Mouse (Mus musculus) testis, adult 2 months (tissue): ENCODE results near the gene Atp4b. TPM values are rescaled to one million over a fixed set of nuclear protein-coding genes. Genes with fewer than 3 reads are reported as not detected.

Experiments
- H3K27ac ChIP-seq: fragments of 200-500 bp; 2 replicates; pipeline ENCODE4 v1.5.1; 2012; ENCODE audit warnings: low read depth, low read length; ENCODE audit not compliant: control insufficient read depth, insufficient read depth
- H3K27me3 ChIP-seq: fragments of 200-500 bp; 2 replicates; pipeline ENCODE4 v1.6.1; 2012; ENCODE audit warnings: mild to moderate bottlenecking, low read length, moderate library complexity; ENCODE audit not compliant: control insufficient read depth, insufficient read depth
- H3K36me3 ChIP-seq: fragments of 200-500 bp; 2 replicates; pipeline ENCODE4 v1.6.1; 2012; ENCODE audit warnings: mild to moderate bottlenecking, low read length; ENCODE audit not compliant: control insufficient read depth, insufficient read depth
- H3K4me1 ChIP-seq: fragments of 200-500 bp; 2 replicates; pipeline ENCODE4 v1.6.1; 2012; ENCODE audit warnings: low read length; ENCODE audit not compliant: control insufficient read depth, insufficient read depth
- H3K4me3 ChIP-seq: fragments of 200-500 bp; 2 replicates; pipeline ENCODE4 v1.5.1; 2012; ENCODE audit warnings: low read depth, mild to moderate bottlenecking, low read length, moderate library complexity, mixed read lengths; ENCODE audit not compliant: control insufficient read depth
- CTCF ChIP-seq: fragments of 200-500 bp; IDR thresholded peaks from 2 replicates; pipeline ENCODE4 v1.5.1; 2012; ENCODE audit warnings: low read depth, mild to moderate bottlenecking, inconsistent platforms, low read length, moderate library complexity; ENCODE audit not compliant: control insufficient read depth, insufficient read depth, insufficient replicate concordance
- POLR2A ChIP-seq: fragments of 200-500 bp; IDR thresholded peaks from 2 replicates; pipeline ENCODE4 v1.6.1; 2012; ENCODE audit warnings: low read depth, mild to moderate bottlenecking, inconsistent platforms, low read length, moderate library complexity; ENCODE audit not compliant: control insufficient read depth
- polyA plus RNA-seq: library from polyadenylated mRNA; depleted of rRNA; stranded (reverse); fragments of >200 nt; gene quantifications from 2 replicates; pipeline ENCODE4 v1.2.3, GENCODE M21; 2012

Gene Atp4b
- polyA plus RNA-seq, 1 experiment = 0.10 TPM

- no peak for TF ChIP-seq CTCF
- TF ChIP-seq POLR2A = no peak
- Histone ChIP-seq H3K4me1 (no peaks in the 10 kb centered on the region), H3K36me3 (no peaks in the 10 kb centered on the region), H3K27me3 (no peaks in the 10 kb centered on the region), H3K4me3 (no peak overlapping the region), H3K27ac (no peak overlapping the region)
Observed at GRCm38 (mm10) chr8:13382999-13383398, 13.6 kb downstream of the Atp4b start.

DNA sequence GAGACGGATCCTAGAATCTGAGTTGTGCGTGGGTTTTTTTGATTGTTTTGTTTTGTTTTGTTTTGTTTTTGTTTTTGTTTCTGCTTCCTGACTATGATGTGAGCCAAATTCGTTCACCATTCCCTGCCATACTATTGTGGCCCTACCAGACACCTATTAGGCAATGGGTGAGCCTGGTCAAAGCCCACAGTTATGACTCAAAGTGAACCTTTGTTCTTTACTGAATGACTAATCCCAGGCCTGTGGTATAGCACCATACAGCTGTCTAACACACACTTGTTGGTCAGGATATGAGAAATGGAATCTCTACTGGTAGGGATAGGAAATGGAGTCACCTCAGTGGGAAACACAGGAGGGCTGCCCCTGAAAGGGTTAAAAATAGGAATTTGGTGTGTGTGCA lies 14.1 kb downstream of the Atp4b start:
- no peak overlapping the region for H3K4me3 ChIP-seq
- no peaks in the 10 kb centered on the region for H3K4me1 ChIP-seq
- no peak for TF ChIP-seq POLR2A
- H3K27ac ChIP-seq = no peak overlapping the region
- no peaks in the 10 kb centered on the region for H3K27me3 ChIP-seq
- no peaks in the 10 kb centered on the region for H3K36me3 ChIP-seq

GRCm38 (mm10) chr8:13381630-13382029 lies 15.0 kb downstream of the Atp4b start:
- no peak overlapping the region for H3K4me3 ChIP-seq
- H3K27me3 ChIP-seq = no peaks in the 10 kb centered on the region
- no peak for TF ChIP-seq CTCF
- no peak for TF ChIP-seq POLR2A
- no peaks in the 10 kb centered on the region for H3K4me1 ChIP-seq
- no peaks in the 10 kb centered on the region for H3K36me3 ChIP-seq
- no peak overlapping the region for H3K27ac ChIP-seq

DNA sequence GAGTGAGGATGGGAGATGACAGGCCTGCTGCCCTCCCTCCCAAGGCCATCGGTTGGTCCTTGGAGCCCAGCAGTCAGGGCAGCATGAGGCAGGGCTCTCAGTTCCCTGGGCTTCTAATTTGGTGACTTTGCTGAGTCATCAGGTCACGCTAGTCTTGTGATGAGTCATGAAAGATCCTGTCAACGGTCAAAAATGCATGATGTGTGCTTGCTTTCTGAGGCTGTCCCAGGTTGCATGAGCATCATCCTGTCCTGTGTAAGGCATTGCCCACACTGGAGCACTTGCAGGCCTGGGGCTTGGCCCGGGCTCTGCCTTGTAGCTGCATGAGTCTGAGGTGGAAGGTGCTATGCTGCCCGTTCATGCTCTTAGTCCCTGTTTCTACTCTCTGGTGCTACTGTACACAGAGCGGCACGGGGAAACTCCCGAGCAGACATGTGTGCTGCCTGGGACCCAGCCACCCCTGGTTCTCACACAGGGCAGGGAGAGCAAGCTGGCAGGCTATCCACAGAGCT lies 23.4 kb downstream of the Atp4b start:
- Histone ChIP-seq H3K27me3 (no peaks in the 10 kb centered on the region), H3K27ac (no peak overlapping the region), H3K4me3 (no peak overlapping the region), H3K4me1 (no peaks in the 10 kb centered on the region), H3K36me3 (peaks cover 3% of the 10 kb centered on the region; the same call in 1 of the 2 replicates)
- TF ChIP-seq CTCF = no peak
- no peak for TF ChIP-seq POLR2A

GRCm38 (mm10) chr8:13361865-13362264 lies 34.8 kb downstream of the Atp4b start:
- Histone ChIP-seq H3K27ac (no peak overlapping the region), H3K4me1 (no peaks in the 10 kb centered on the region), H3K27me3 (no peaks in the 10 kb centered on the region), H3K4me3 (no peak overlapping the region), H3K36me3 (peaks cover 4% of the 10 kb centered on the region)
- TF ChIP-seq CTCF (peak; percentile 58; the same call in 1 of the 2 replicates), POLR2A (no peak)

DNA sequence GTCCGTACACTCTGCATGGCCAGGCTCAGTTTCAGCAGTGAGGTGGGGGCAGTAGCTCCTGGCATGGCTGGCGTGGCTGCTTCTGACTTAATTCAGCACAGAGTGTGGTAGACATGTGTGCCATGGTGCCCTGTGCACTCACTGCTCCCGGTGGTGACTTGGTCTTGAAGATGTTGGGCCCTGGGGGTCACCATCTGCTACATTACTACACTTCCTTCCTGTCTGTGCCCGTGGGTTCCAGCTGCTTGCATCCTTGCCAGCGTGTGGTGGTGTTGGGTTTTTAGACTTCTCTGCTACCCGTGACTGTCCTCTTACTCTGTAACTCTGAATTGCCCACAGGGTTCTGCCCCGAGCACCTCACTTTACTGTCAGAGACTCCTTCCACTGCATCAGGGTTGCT lies 36.4 kb downstream of the Atp4b start:
- H3K4me3 ChIP-seq = peak overlapping the region; percentile 10

GRCm38 (mm10) chr8:13356681-13357080 lies 39.9 kb downstream of the Atp4b start:
- Histone ChIP-seq H3K27me3 (no peaks in the 10 kb centered on the region), H3K4me1 (no peaks in the 10 kb centered on the region), H3K27ac (no peak overlapping the region), H3K4me3 (no peak overlapping the region), H3K36me3 (peaks cover 6% of the 10 kb centered on the region)
- peak; percentile 7; the same call in 1 of the 2 replicates for TF ChIP-seq CTCF
- no peak for TF ChIP-seq POLR2A

More for the DNA sequence above, 36.4 kb downstream of the Atp4b start:
- Histone ChIP-seq H3K4me1 (no peaks in the 10 kb centered on the region), H3K36me3 (peaks cover 6% of the 10 kb centered on the region), H3K27ac (no peak overlapping the region), H3K27me3 (no peaks in the 10 kb centered on the region)
- no peak for TF ChIP-seq CTCF

- H3K27me3 ChIP-seq = no peaks in the 10 kb centered on the region
- no peak overlapping the region for H3K4me3 ChIP-seq
- H3K4me1 ChIP-seq = no peaks in the 10 kb centered on the region
- no peak overlapping the region for H3K27ac ChIP-seq
- peaks cover 6% of the 10 kb centered on the region for H3K36me3 ChIP-seq
- TF ChIP-seq POLR2A (no peak), CTCF (no peak)
Observed at GRCm38 (mm10) chr8:13356221-13356620, 40.4 kb downstream of the Atp4b start.
